22 mouse cellular contexts compared by ENCODE assay signal in genomic region chr9:44256213-44256612, GRCm38 (mm10). TPM values are rescaled to one million over a fixed set of nuclear protein-coding genes. Genes with fewer than 3 reads are reported as not detected.
DNase-seq lines count a peak whose midpoint lies in the region; ATAC-seq and TF ChIP-seq lines count a peak whose summit lies in the region.
"Had no signal": no experiment of that assay in that cellular context is flagged by ENCODE, and none has a peak within 500 bp of the region (broad histone marks: within the 10 kb centered on the region; RNA-seq: fewer than 3 reads in every experiment).

No protein-coding gene starts in this region.

- intact Hi-C loops in heart, postnatal 14 days (cut with DNase I) = no loop called here

- peak overlapping the region; percentile 71 for H3K27ac ChIP-seq in forebrain, embryonic 10.5 days
- H3K27ac ChIP-seq in forebrain, postnatal 0 days (ENCODE audit: low read depth, low read length) = no peak overlapping the region
- H3K27ac ChIP-seq in midbrain, embryonic 15.5 days = peak overlapping the region; percentile 80; the same call in 1 of the 2 replicates
- H3K27ac ChIP-seq in midbrain, embryonic 13.5 days = no peak overlapping the region
- no peak overlapping the region for H3K27ac ChIP-seq in stomach, postnatal 0 days (replicated peaks)
- H3K27ac ChIP-seq: stomach, embryonic 15.5 days had no signal

- no peak for TF ChIP-seq CTCF in forebrain, postnatal 0 days (IDR thresholded peaks at IDR 0.05; ENCODE audit: low read depth)
- no peak for TF ChIP-seq CTCF in stomach, postnatal 0 days (IDR thresholded peaks at IDR 0.05; ENCODE audit: low read depth)

- no peak for ATAC-seq in forebrain, postnatal 0 days
- ATAC-seq in midbrain, embryonic 15.5 days (replicated peaks) = no peak
- ATAC-seq in midbrain, embryonic 13.5 days = no peak
- ATAC-seq in stomach, postnatal 0 days (ENCODE audit: low FRiP score, low TSS enrichment) = 0 out of 2 replicates have a peak, but pooled peaks have one; percentile 21

- DNase-seq in forebrain, embryonic 10.5 days (ENCODE audit: extremely low spot score, low spot score) = no peak
- no peak for DNase-seq in forebrain, postnatal 0 days
- DNase-seq in heart, postnatal 4 days = peak; percentile 35
- no peak for DNase-seq in heart, postnatal 14 days
- DNase-seq in stomach, postnatal 0 days (ENCODE audit: low spot score) = no peak
- DNase-seq in right cerebral cortex, adult 2 months (ENCODE audit: low spot score in 2 of 2) = no peak
- DNase-seq: adrenal gland, adult 2 months; cerebellum, adult 18-20 months; cerebellum, postnatal 36 days; gastrocnemius, postnatal 25 days; kidney, adult 2 months; kidney, postnatal 14 days; lung, embryonic 14.5 days; thymus, postnatal 36 days had no signal

- peaks cover 42% of the 10 kb centered on the region for H3K4me1 ChIP-seq in forebrain, embryonic 10.5 days
- peaks cover 8% of the 10 kb centered on the region for H3K4me1 ChIP-seq in forebrain, postnatal 0 days (ENCODE audit: insufficient read depth)
- H3K4me1 ChIP-seq in midbrain, embryonic 15.5 days = peaks cover 34% of the 10 kb centered on the region
- H3K4me1 ChIP-seq in midbrain, embryonic 13.5 days (replicated peaks) = peaks cover 38% of the 10 kb centered on the region
- H3K4me1 ChIP-seq in stomach, postnatal 0 days (replicated peaks; ENCODE audit: control insufficient read depth, insufficient read depth) = no peaks in the 10 kb centered on the region

- TF ChIP-seq EP300 in stomach, postnatal 0 days (optimal IDR thresholded peaks at IDR 0.05) = no peak

- peaks cover 9% of the 10 kb centered on the region for H3K27me3 ChIP-seq in forebrain, embryonic 10.5 days (ENCODE audit: poor library complexity, severe bottlenecking)
- no peaks in the 10 kb centered on the region for H3K27me3 ChIP-seq in forebrain, postnatal 0 days (ENCODE audit: insufficient read depth, low read length)
- H3K27me3 ChIP-seq in midbrain, embryonic 15.5 days (replicated peaks) = no peaks in the 10 kb centered on the region
- no peaks in the 10 kb centered on the region for H3K27me3 ChIP-seq in midbrain, embryonic 13.5 days
- H3K27me3 ChIP-seq in stomach, postnatal 0 days (ENCODE audit: control insufficient read depth, insufficient read depth, low read length) = no peaks in the 10 kb centered on the region
- H3K27me3 ChIP-seq: limb, embryonic 13.5 days; stomach, embryonic 15.5 days had no signal

- no peak overlapping the region for H3K4me2 ChIP-seq in forebrain, postnatal 0 days (ENCODE audit: low read depth)
- H3K4me2 ChIP-seq in midbrain, embryonic 15.5 days = no peak overlapping the region
- H3K4me2 ChIP-seq in midbrain, embryonic 13.5 days (replicated peaks) = no peak overlapping the region
- no peak overlapping the region for H3K4me2 ChIP-seq in stomach, postnatal 0 days (replicated peaks; ENCODE audit: low read depth)
- H3K4me2 ChIP-seq: limb, embryonic 13.5 days; lung, embryonic 14.5 days; stomach, embryonic 15.5 days had no signal

- H3K9ac ChIP-seq in forebrain, postnatal 0 days = no peak overlapping the region
- no peak overlapping the region for H3K9ac ChIP-seq in midbrain, embryonic 15.5 days
- H3K9ac ChIP-seq in midbrain, embryonic 13.5 days (replicated peaks) = no peak overlapping the region
- no peak overlapping the region for H3K9ac ChIP-seq in stomach, postnatal 0 days (ENCODE audit: low read length)
- H3K9ac ChIP-seq: limb, embryonic 13.5 days; lung, embryonic 14.5 days; stomach, embryonic 15.5 days had no signal

- no peaks in the 10 kb centered on the region for H3K9me3 ChIP-seq in forebrain, embryonic 10.5 days
- H3K9me3 ChIP-seq in forebrain, postnatal 0 days (ENCODE audit: low read length) = no peaks in the 10 kb centered on the region
- no peaks in the 10 kb centered on the region for H3K9me3 ChIP-seq in midbrain, embryonic 15.5 days
- no peaks in the 10 kb centered on the region for H3K9me3 ChIP-seq in midbrain, embryonic 13.5 days
- no peaks in the 10 kb centered on the region for H3K9me3 ChIP-seq in stomach, postnatal 0 days (ENCODE audit: control insufficient read depth, low read length)
- H3K9me3 ChIP-seq: limb, embryonic 13.5 days; stomach, embryonic 15.5 days had no signal

- 85% methylated on average over 8 of the region's 8 CpGs for WGBS in forebrain, embryonic 10.5 days
- 75% methylated on average over 8 of the region's 8 CpGs for WGBS in forebrain, postnatal 0 days
- 86% methylated on average over 8 of the region's 8 CpGs for WGBS in midbrain, embryonic 15.5 days
- 87% methylated on average over 8 of the region's 8 CpGs for WGBS in midbrain, embryonic 13.5 days
- WGBS in stomach, postnatal 0 days = 79% methylated on average over 8 of the region's 8 CpGs

- H3K36me3 ChIP-seq in forebrain, embryonic 10.5 days (replicated peaks) = no peaks in the 10 kb centered on the region
- H3K36me3 ChIP-seq in forebrain, postnatal 0 days (ENCODE audit: insufficient read depth) = no peaks in the 10 kb centered on the region; the same call in 1 of the 2 replicates
- no peaks in the 10 kb centered on the region for H3K36me3 ChIP-seq in midbrain, embryonic 15.5 days (replicated peaks)
- no peaks in the 10 kb centered on the region for H3K36me3 ChIP-seq in midbrain, embryonic 13.5 days
- H3K36me3 ChIP-seq in stomach, postnatal 0 days (ENCODE audit: control insufficient read depth, insufficient read depth, low read length) = no peaks in the 10 kb centered on the region
- H3K36me3 ChIP-seq: stomach, embryonic 15.5 days had no signal

- H3K4me3 ChIP-seq in forebrain, embryonic 10.5 days = no peak overlapping the region
- H3K4me3 ChIP-seq in forebrain, postnatal 0 days (ENCODE audit: low read depth, low read length) = no peak overlapping the region
- H3K4me3 ChIP-seq in midbrain, embryonic 15.5 days = no peak overlapping the region
- no peak overlapping the region for H3K4me3 ChIP-seq in midbrain, embryonic 13.5 days (replicated peaks)
- H3K4me3 ChIP-seq in stomach, postnatal 0 days (ENCODE audit: low read depth, low read length) = no peak overlapping the region
- H3K4me3 ChIP-seq: erythroblast, embryonic 14.5 days; limb, embryonic 13.5 days; stomach, embryonic 15.5 days had no signal

RNA-seq across cellular contexts. Expression of gene Pdzd3, which starts 4.9 kb away (rescaled TPM):
- polyA plus RNA-seq in forebrain, embryonic 10.5 days (2016; fragmentation: Nextera tagmentation; extraction: Ambion mirVana) = 0.06 TPM in 1 of 2 replicates, not detected in the other
- total RNA-seq in forebrain, postnatal 0 days (2014; rRNA removed) = 0.33 and 1.0 TPM in 2 replicates
- polyA plus RNA-seq in forebrain, postnatal 0 days (2015; fragmentation: Nextera tagmentation; extraction: Ambion mirVana) = 0.43 and 1.0 TPM in 2 replicates
- 1 to 10 TPM in 1 of 2 experiments, under 1 TPM in 1; 0.92 to 1.0 TPM for total RNA-seq in heart, postnatal 4 days (2021)
- total RNA-seq in heart, postnatal 14 days (2021) = 1 to 10 TPM; 2.0 to 2.8 TPM
- 0.44 and 0.96 TPM in 2 replicates for polyA plus RNA-seq in midbrain, embryonic 15.5 days (2015; fragmentation: Nextera tagmentation; extraction: Ambion mirVana)
- polyA plus RNA-seq in midbrain, embryonic 13.5 days (2015; fragmentation: Nextera tagmentation; extraction: Ambion mirVana) = 0.48 and 0.64 TPM in 2 replicates
- polyA plus RNA-seq in stomach, postnatal 0 days (2015; fragmentation: Nextera tagmentation; extraction: Ambion mirVana) = 0.08 and 0.13 TPM in 2 replicates
- total RNA-seq: adrenal gland, adult 2 months had no signal
- polyA plus RNA-seq: adrenal gland, adult 2 months; erythroblast, embryonic 14.5 days; neural tube, embryonic 11.5 days had no signal

RNA-seq across cellular contexts. Expression of gene Nlrx1, which starts 12.2 kb away (rescaled TPM):
- 2.8 and 2.9 TPM in 2 replicates for polyA plus RNA-seq in forebrain, embryonic 10.5 days (2016; fragmentation: Nextera tagmentation; extraction: Ambion mirVana)
- total RNA-seq in forebrain, postnatal 0 days (2014; rRNA removed) = 5.8 and 5.9 TPM in 2 replicates
- 5.7 and 7.1 TPM in 2 replicates for polyA plus RNA-seq in forebrain, postnatal 0 days (2015; fragmentation: Nextera tagmentation; extraction: Ambion mirVana)
- total RNA-seq in heart, postnatal 4 days (2021) = 10 to 100 TPM; 13.8 to 15.3 TPM
- 10 to 100 TPM; 17.3 TPM for total RNA-seq in heart, postnatal 14 days (2021)
- polyA plus RNA-seq in midbrain, embryonic 15.5 days (2015; fragmentation: Nextera tagmentation; extraction: Ambion mirVana) = 4.8 and 5.1 TPM in 2 replicates
- polyA plus RNA-seq in midbrain, embryonic 13.5 days (2015; fragmentation: Nextera tagmentation; extraction: Ambion mirVana) = 3.3 and 3.5 TPM in 2 replicates
- polyA plus RNA-seq in stomach, postnatal 0 days (2015; fragmentation: Nextera tagmentation; extraction: Ambion mirVana) = 9.2 and 10.7 TPM in 2 replicates

RNA-seq across cellular contexts. Expression of gene Ccdc153, which starts 15.7 kb away (rescaled TPM):
- not detected in 2 replicates for polyA plus RNA-seq in forebrain, embryonic 10.5 days (2016; fragmentation: Nextera tagmentation; extraction: Ambion mirVana)
- total RNA-seq in forebrain, postnatal 0 days (2014; rRNA removed) = 3.5 and 7.8 TPM in 2 replicates
- 5.0 and 7.0 TPM in 2 replicates for polyA plus RNA-seq in forebrain, postnatal 0 days (2015; fragmentation: Nextera tagmentation; extraction: Ambion mirVana)
- total RNA-seq in heart, postnatal 4 days (2021) = not detected
- 1 to 10 TPM in 1 of 2 experiments, not detected in 1; 1.1 TPM for total RNA-seq in heart, postnatal 14 days (2021)
- 0.61 TPM in 1 of 2 replicates, not detected in the other for polyA plus RNA-seq in midbrain, embryonic 15.5 days (2015; fragmentation: Nextera tagmentation; extraction: Ambion mirVana)
- not detected in 2 replicates for polyA plus RNA-seq in midbrain, embryonic 13.5 days (2015; fragmentation: Nextera tagmentation; extraction: Ambion mirVana)
- polyA plus RNA-seq in stomach, postnatal 0 days (2015; fragmentation: Nextera tagmentation; extraction: Ambion mirVana) = not detected in 2 replicates
- total RNA-seq: gastrocnemius, postnatal 25 days had no signal
- polyA plus RNA-seq: erythroblast, embryonic 14.5 days; heart, postnatal 0 days; kidney, adult 2 months; limb, embryonic 13.5 days; lung, embryonic 14.5 days; neural tube, embryonic 11.5 days; spleen, adult 2 months had no signal

RNA-seq across cellular contexts. Expression of gene Cbl, which starts 22.4 kb away (rescaled TPM):
- 21.3 and 23.8 TPM in 2 replicates for polyA plus RNA-seq in forebrain, embryonic 10.5 days (2016; fragmentation: Nextera tagmentation; extraction: Ambion mirVana)
- 16.0 and 24.4 TPM in 2 replicates for total RNA-seq in forebrain, postnatal 0 days (2014; rRNA removed)
- 6.8 and 14.4 TPM in 2 replicates for polyA plus RNA-seq in forebrain, postnatal 0 days (2015; fragmentation: Nextera tagmentation; extraction: Ambion mirVana)
- 10 to 100 TPM; 28.5 to 28.8 TPM for total RNA-seq in heart, postnatal 4 days (2021)
- total RNA-seq in heart, postnatal 14 days (2021) = 10 to 100 TPM; 26.4 to 31.2 TPM
- polyA plus RNA-seq in midbrain, embryonic 15.5 days (2015; fragmentation: Nextera tagmentation; extraction: Ambion mirVana) = 24.4 and 26.2 TPM in 2 replicates
- 26.2 and 28.5 TPM in 2 replicates for polyA plus RNA-seq in midbrain, embryonic 13.5 days (2015; fragmentation: Nextera tagmentation; extraction: Ambion mirVana)
- polyA plus RNA-seq in stomach, postnatal 0 days (2015; fragmentation: Nextera tagmentation; extraction: Ambion mirVana) = 4.9 and 5.7 TPM in 2 replicates

RNA-seq across cellular contexts. Expression of gene Abcg4, which starts 32.2 kb away (rescaled TPM):
- 5.3 and 7.2 TPM in 2 replicates for polyA plus RNA-seq in forebrain, embryonic 10.5 days (2016; fragmentation: Nextera tagmentation; extraction: Ambion mirVana)
- total RNA-seq in forebrain, postnatal 0 days (2014; rRNA removed) = 30.6 and 45.2 TPM in 2 replicates
- 15.2 and 20.4 TPM in 2 replicates for polyA plus RNA-seq in forebrain, postnatal 0 days (2015; fragmentation: Nextera tagmentation; extraction: Ambion mirVana)
- 1 to 10 TPM; 1.2 to 1.5 TPM for total RNA-seq in heart, postnatal 4 days (2021)
- total RNA-seq in heart, postnatal 14 days (2021) = under 1 TPM; 0.72 to 0.73 TPM
- 30.4 and 31.1 TPM in 2 replicates for polyA plus RNA-seq in midbrain, embryonic 15.5 days (2015; fragmentation: Nextera tagmentation; extraction: Ambion mirVana)
- 17.3 and 18.1 TPM in 2 replicates for polyA plus RNA-seq in midbrain, embryonic 13.5 days (2015; fragmentation: Nextera tagmentation; extraction: Ambion mirVana)
- polyA plus RNA-seq in stomach, postnatal 0 days (2015; fragmentation: Nextera tagmentation; extraction: Ambion mirVana) = 1.4 TPM in 2 replicates

Comparison
In these comparisons a context has a peak if more than half of its experiments do, and no peak if none do; other contexts are left out.
1. H3K27ac ChIP-seq: peak in forebrain, embryonic 10.5 days (single experiment) and midbrain, embryonic 15.5 days (single experiment); none in forebrain, postnatal 0 days (single experiment), midbrain, embryonic 13.5 days (single experiment) and stomach, postnatal 0 days (single experiment).